Mouse (Mus musculus): ENCODE data around the gene Casp14. TPM values are rescaled to one million over a fixed set of nuclear protein-coding genes. Genes with fewer than 3 reads are reported as not detected.
A peak's percentile ranks its signal among the peaks of the same experiment; 100 is the strongest.

The Casp14 gene
- 0.15 and 0.18 TPM in 2 replicates for polyA plus RNA-seq (2016; fragmentation: Nextera tagmentation; extraction: Ambion mirVana)

DNA sequence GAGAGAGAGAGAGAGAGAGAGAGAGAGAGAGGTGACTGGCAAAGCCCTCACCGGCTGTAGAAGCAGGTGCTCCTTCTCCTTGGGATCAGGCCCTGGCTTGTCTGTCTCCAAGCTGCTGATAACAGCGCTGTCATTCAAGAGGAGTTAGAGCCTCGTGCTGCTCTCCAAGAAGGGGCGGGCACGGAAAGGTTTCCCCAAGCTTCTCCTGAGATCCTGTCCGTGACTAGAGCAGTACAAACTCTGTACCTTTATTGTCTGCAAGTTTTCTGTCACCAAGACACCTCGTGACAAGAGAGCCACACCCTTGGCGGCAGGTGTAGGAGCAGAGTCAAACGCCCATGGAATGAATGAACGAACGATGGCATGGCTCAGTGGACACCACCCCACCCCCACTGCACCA lies at the start of gene Casp14:
Gene Casp14 (minus strand): TSS at position 239 of the 400 bp plus-strand sequence.
- H3K4me3 ChIP-seq (replicated peaks) = no peak within 1 kb of the TSS
- H3K4me2 ChIP-seq = no peak within 1 kb of the TSS
- H3K4me1 ChIP-seq (replicated peaks) = no peaks in the 10 kb centered on the region
- H3K27me3 ChIP-seq = no peaks in the 10 kb centered on the region
- 59% methylated on average over 11 of the region's 11 CpGs for WGBS
- H3K9me3 ChIP-seq = no peaks in the 10 kb centered on the region
- no peak within 1 kb of the TSS for H3K9ac ChIP-seq (replicated peaks)
- no peaks in the 10 kb centered on the region for H3K36me3 ChIP-seq
- no peak for ATAC-seq (ENCODE audit: insufficient number of reproducible peaks, insufficient read depth, low FRiP score, low TSS enrichment, low read depth)
- no peak within 1 kb of the TSS for H3K27ac ChIP-seq

DNA sequence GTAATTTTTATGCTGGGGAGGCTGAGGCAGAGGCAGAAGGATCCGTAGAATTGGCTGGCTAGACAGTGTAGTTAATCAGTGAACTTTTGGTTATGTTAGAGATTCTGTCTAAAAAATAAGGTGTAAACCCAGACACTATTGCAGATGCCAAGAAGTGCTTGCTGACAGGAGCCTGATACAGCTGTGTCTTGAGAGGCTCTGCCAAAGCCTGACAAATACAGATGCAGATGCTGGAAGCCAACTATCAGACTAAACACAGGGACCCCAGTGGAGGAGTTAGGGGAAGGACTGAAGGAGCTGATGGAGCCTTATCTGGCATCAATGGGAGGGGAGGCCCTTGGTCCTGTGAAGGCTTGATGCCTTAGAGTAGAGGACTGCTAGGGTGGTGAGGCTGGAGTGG lies 47.5 kb upstream of the Casp14 start:
- H3K4me2 ChIP-seq = no peak overlapping the region
- H3K27ac ChIP-seq = no peak overlapping the region
- H3K9me3 ChIP-seq = peaks cover 8% of the 10 kb centered on the region; the same call in 1 of the 2 replicates
- H3K27me3 ChIP-seq = no peaks in the 10 kb centered on the region
- no peaks in the 10 kb centered on the region for H3K36me3 ChIP-seq
- H3K4me3 ChIP-seq (replicated peaks) = no peak overlapping the region
- no peak for ATAC-seq (ENCODE audit: insufficient number of reproducible peaks, insufficient read depth, low FRiP score, low TSS enrichment, low read depth)
- no peak overlapping the region for H3K9ac ChIP-seq (replicated peaks)
- no peaks in the 10 kb centered on the region for H3K4me1 ChIP-seq (replicated peaks)
- 81% methylated on average over 1 of the region's 1 CpGs for WGBS

DNA sequence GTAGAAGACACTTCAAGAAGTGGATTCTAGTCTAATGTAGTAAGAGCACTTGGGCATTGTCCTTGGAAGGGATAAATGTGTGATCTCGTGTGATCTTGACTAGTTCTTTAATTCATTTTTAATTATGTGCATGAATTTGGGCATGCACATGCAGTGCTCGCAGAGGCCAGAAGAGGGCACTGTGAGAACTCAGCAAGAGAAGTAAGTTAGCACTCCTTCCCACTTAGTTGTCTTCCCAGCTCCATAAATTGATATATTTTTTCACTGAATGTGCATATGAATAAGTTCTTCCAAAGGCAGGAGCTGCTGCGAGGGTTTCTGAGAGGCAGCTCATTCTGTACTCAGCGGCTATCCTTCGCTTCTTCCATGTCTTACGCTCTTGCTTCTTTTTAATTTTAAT lies 37.9 kb upstream of the Casp14 start:
- H3K4me1 ChIP-seq (replicated peaks) = peaks cover 3% of the 10 kb centered on the region; the same call in 1 of the 2 replicates
- H3K9me3 ChIP-seq = no peaks in the 10 kb centered on the region
- no peak for ATAC-seq (ENCODE audit: insufficient number of reproducible peaks, insufficient read depth, low FRiP score, low TSS enrichment, low read depth)
- 40% methylated on average over 6 of the region's 6 CpGs for WGBS
- no peak overlapping the region for H3K9ac ChIP-seq (replicated peaks)
- 0 out of 2 replicates have a peak, but pooled peaks cover 7% of the 10 kb centered on the region for H3K27me3 ChIP-seq
- no peak overlapping the region for H3K4me3 ChIP-seq (replicated peaks)
- no peak overlapping the region for H3K4me2 ChIP-seq
- no peak overlapping the region for H3K27ac ChIP-seq
- no peaks in the 10 kb centered on the region for H3K36me3 ChIP-seq

DNA sequence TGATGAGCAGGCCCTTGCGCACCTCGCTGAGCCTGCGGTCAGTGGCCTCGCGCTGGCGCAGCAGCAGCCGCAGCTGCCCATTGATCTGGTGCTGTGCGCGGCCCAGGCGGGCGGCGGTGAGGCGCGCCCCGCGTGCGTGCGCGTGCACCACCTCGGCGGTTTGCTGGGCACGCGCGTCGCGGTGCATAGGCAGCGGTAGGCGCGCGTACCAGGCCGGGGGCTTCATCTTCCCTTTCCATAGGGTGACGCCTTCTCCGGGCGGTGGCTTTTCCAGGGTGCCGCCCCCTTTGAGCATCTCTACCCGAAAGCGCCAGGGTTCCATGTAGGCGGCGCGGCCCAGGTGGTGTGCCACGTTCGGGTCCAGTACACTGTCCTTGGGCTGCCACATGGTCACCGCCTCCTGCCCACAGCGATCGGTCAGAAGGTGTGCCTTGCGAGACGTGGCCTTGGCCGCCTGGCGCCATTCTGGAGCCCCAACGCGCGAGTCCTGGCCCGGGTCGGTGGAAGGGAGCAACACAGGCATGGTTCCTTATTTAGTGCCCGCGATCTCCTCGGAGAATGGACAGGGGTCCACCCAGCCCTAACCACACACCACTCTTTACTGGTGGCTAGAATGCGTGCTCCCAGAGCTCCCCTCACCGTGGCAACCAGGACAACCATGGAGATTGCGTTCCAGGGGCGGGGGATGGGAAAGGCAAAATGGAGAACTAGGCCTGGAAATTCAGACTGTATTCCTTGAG lies 34.5 kb upstream of the Casp14 start, which contains the start of gene Ccdc105:
Gene Ccdc105 (minus strand): TSS at position 614 of the 740 bp plus-strand sequence.
- no peaks in the 10 kb centered on the region for H3K9me3 ChIP-seq
- peaks cover 18% of the 10 kb centered on the region for H3K27me3 ChIP-seq
- peak within 1 kb of the TSS; percentile 79 for H3K4me2 ChIP-seq
- peak within 1 kb of the TSS; percentile 56 for H3K4me3 ChIP-seq (replicated peaks)
- no peaks in the 10 kb centered on the region for H3K36me3 ChIP-seq
- H3K9ac ChIP-seq (replicated peaks) = peak within 1 kb of the TSS; percentile 67
- H3K27ac ChIP-seq = peak within 1 kb of the TSS; percentile 83
- 1% methylated on average over 61 of the region's 61 CpGs for WGBS
- H3K4me1 ChIP-seq (replicated peaks) = peaks cover 5% of the 10 kb centered on the region
- ATAC-seq (ENCODE audit: insufficient number of reproducible peaks, insufficient read depth, low FRiP score, low TSS enrichment, low read depth) = peak; percentile 92

DNA sequence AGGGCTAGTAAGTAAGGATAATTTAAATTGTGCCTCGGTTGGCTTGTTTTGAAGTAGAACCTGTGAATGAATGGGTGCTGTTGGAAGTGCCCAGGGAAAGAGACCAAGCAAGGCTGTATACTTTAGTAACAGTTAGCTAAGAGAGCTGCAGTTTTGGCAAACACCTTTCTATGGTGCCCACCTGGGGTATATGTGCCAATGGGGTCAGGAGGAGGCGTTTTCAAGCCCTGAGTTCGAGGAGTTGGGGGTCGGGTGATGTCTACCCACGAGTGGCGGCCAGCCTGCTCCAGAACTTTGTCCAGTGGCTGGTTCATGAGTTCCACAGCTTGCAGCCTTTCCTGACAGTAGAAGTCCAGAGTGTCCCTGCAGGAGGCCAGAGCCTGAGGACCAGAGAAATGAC lies 30.9 kb upstream of the Casp14 start:
- H3K36me3 ChIP-seq = no peaks in the 10 kb centered on the region
- ATAC-seq (ENCODE audit: insufficient number of reproducible peaks, insufficient read depth, low FRiP score, low TSS enrichment, low read depth) = no peak
- 92% methylated on average over 6 of the region's 6 CpGs for WGBS
- no peak overlapping the region for H3K4me3 ChIP-seq (replicated peaks)
- H3K27me3 ChIP-seq = peaks cover 18% of the 10 kb centered on the region
- H3K4me2 ChIP-seq = no peak overlapping the region
- H3K27ac ChIP-seq = no peak overlapping the region
- peaks cover 17% of the 10 kb centered on the region for H3K4me1 ChIP-seq (replicated peaks)
- no peak overlapping the region for H3K9ac ChIP-seq (replicated peaks)
- H3K9me3 ChIP-seq = no peaks in the 10 kb centered on the region

DNA sequence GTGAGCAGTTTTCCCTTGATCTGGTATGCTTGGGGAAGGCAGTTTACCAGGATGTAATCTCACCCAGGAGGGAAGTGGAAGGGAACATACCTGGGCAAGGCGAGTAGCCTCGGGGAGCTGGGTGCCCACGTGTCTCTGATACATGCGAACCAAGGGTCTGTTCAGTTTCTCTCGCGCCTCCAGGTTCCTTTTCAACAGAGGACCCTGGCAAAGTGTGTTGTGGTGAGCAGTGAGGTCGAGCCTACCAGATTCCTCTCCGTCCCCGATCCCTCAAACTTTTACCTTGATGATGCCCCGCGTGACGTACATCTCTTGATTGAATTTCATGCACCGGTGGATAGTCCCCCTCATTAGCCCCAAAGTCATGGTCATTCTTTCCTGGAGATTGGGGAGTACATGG lies 30.1 kb upstream of the Casp14 start:
- no peak for ATAC-seq (ENCODE audit: insufficient number of reproducible peaks, insufficient read depth, low FRiP score, low TSS enrichment, low read depth)
- Histone ChIP-seq H3K4me1 (replicated peaks) (peaks cover 17% of the 10 kb centered on the region), H3K4me3 (replicated peaks) (no peak overlapping the region), H3K27me3 (peaks cover 18% of the 10 kb centered on the region), H3K27ac (no peak overlapping the region), H3K4me2 (peak overlapping the region; percentile 65), H3K9me3 (no peaks in the 10 kb centered on the region), H3K9ac (replicated peaks) (no peak overlapping the region), H3K36me3 (no peaks in the 10 kb centered on the region)
- WGBS = 81% methylated on average over 13 of the region's 13 CpGs

DNA sequence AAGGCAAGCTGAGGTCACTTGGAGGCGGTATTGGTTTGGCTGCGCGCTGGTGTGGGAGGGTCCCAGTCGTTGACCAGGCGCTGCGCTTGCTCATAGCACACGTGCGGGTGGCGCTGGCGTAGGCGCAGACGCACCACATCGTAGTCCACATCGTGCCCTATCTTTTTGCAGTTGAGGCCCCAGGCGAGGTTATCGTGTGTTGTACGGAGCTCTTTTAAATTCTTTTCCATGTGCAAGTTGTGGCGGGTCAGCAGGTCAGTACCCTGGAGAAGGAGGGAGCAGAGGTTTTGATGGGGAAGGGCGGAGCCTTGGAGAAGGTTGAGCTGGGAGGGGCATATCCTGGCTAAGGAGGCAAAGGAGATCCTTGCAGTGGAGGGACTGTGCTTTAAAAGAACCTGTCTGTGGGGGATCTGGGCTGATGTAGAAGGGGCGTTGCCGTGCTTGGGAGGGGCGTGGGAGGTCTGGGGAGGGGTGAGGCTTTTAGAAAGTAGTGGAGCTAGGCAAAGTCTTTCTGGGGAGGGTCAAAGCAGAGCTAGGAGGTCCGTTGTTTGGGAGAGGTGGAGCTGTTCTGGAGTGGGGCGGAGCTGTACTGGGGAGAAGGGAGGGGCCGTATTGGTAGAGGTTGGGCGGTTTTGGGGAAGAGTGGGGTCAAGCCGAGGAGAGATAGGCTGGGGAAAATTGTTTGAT lies 29.1 kb upstream of the Casp14 start:
- Histone ChIP-seq H3K4me2 (peak overlapping the region; percentile 65), H3K36me3 (no peaks in the 10 kb centered on the region), H3K4me3 (replicated peaks) (peak overlapping the region; percentile 32), H3K27ac (0 out of 2 replicates have a peak overlapping the region, but pooled peaks have one; percentile 13), H3K9me3 (no peaks in the 10 kb centered on the region), H3K27me3 (peaks cover 18% of the 10 kb centered on the region), H3K9ac (replicated peaks) (0 out of 2 replicates have a peak overlapping the region, but pooled peaks have one; percentile 40), H3K4me1 (replicated peaks) (peaks cover 16% of the 10 kb centered on the region)
- WGBS = 1% methylated on average over 27 of the region's 27 CpGs
- peak; percentile 63 for ATAC-seq (ENCODE audit: insufficient number of reproducible peaks, insufficient read depth, low FRiP score, low TSS enrichment, low read depth)

DNA sequence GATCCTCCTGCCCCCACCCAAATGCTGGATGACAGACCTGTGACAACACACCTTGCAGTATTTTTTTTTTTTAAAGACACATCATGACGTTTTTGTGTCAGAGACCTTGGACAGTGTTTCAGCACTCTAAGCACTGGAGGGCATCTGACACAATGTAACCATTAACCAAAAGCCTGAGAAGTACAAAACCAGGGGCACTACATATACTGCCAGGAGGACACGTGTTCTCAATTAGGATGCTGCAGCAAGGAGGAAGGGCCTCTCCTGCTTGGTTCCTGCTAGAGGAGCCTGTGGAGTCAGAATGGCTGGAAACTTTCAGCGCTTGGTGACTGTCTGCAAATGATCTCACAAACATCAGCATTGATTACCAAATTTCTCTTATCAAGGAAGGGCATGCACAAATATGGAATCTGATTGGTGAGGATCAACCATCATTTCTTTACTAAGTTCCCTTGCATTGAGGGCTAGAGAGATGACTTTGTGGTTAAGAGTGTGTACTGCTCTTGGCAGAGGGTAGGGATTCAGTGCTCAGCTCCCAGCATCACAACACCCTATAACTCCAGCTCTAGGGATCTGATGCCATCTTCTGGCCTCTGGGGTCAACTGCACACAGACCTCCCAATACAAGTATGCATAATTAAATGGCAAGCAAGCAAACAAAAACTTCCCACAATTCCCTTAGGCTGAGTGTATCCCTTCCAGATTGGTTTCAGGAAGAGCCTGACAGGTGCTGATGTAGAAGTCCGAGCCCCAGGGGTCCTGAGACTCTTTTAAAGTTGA lies 27.5 kb upstream of the Casp14 start:
- 28% methylated on average over 4 of the region's 4 CpGs for WGBS
- H3K27ac ChIP-seq = no peak overlapping the region
- H3K9me3 ChIP-seq = no peaks in the 10 kb centered on the region

DNA sequence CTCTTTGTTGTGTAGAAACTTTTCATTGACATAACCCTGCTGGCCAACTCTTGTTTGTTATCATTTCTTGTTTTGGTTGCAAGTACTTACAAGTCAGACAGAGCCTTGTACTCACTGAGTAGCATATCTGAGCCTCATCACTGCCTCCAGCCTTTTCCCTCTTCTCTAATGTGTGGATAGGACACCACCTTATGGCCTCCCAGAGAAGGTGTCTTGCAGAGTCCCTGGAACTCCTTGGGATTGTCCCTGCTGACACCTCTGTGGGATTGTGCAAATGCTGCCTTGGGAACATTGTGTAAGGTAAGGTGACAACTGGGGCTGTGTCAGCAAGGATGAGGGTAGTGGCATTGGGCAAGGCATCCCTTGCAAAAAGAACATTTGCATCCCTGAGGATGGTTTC lies 25.6 kb upstream of the Casp14 start:
- Histone ChIP-seq H3K4me3 (replicated peaks) (no peak overlapping the region), H3K27ac (no peak overlapping the region), H3K27me3 (peaks cover 8% of the 10 kb centered on the region), H3K9ac (replicated peaks) (no peak overlapping the region), H3K4me1 (replicated peaks) (peaks cover 13% of the 10 kb centered on the region), H3K9me3 (no peaks in the 10 kb centered on the region), H3K4me2 (no peak overlapping the region), H3K36me3 (no peaks in the 10 kb centered on the region)
- ATAC-seq (ENCODE audit: insufficient number of reproducible peaks, insufficient read depth, low FRiP score, low TSS enrichment, low read depth) = no peak

More for the DNA sequence above, 27.5 kb upstream of the Casp14 start:
- Histone ChIP-seq H3K4me1 (replicated peaks) (peaks cover 13% of the 10 kb centered on the region), H3K9ac (replicated peaks) (no peak overlapping the region), H3K27me3 (peaks cover 12% of the 10 kb centered on the region), H3K36me3 (no peaks in the 10 kb centered on the region), H3K4me3 (replicated peaks) (no peak overlapping the region), H3K4me2 (no peak overlapping the region)
- no peak for ATAC-seq (ENCODE audit: insufficient number of reproducible peaks, insufficient read depth, low FRiP score, low TSS enrichment, low read depth)

DNA sequence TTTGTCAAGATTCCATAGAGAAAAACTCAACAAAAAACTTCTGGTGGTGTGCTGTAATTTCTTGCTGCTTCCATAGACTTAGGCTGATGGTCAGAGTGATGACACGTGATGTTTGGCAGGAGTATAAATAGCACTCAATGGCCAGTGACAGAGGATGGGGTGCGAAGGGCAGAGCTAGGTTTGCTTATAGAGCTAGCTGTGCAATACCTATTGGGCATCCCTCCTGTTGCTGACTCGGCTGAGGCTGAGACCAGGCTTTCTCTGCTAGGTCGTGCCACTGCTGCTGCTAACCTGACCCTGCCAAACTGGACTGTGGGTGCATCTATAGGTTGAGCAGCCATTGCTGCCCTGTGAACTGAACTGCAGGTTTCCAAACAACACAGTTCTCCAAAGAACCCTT lies 21.7 kb upstream of the Casp14 start:
- Histone ChIP-seq H3K27ac (no peak overlapping the region), H3K9me3 (0 out of 2 replicates have a peak, but pooled peaks cover 4% of the 10 kb centered on the region), H3K4me3 (replicated peaks) (no peak overlapping the region), H3K9ac (replicated peaks) (no peak overlapping the region), H3K27me3 (no peaks in the 10 kb centered on the region), H3K36me3 (no peaks in the 10 kb centered on the region), H3K4me1 (replicated peaks) (no peaks in the 10 kb centered on the region), H3K4me2 (no peak overlapping the region)
- 84% methylated on average over 4 of the region's 4 CpGs for WGBS
- ATAC-seq (ENCODE audit: insufficient number of reproducible peaks, insufficient read depth, low FRiP score, low TSS enrichment, low read depth) = no peak

DNA sequence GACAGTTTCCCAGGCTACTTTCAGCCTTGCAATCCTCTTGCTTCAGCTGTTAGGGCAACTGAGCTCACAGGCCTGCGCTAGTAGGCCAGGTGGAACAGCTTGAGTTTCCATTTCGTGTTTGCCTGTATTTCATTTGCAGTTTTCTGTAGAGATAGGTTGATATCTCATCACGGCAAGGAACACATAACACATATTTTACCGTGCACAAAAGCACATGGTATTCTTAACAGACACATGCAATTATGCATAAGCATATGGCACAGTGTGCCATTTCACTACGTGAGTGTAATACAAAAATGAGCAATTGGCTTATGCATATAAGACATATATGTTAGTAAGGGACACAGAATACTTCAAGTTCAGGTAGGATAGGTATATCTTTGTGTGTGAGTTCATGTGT lies 9.8 kb upstream of the Casp14 start:
- no peaks in the 10 kb centered on the region for H3K36me3 ChIP-seq
- 77% methylated on average over 5 of the region's 5 CpGs for WGBS
- no peak overlapping the region for H3K27ac ChIP-seq
- H3K9me3 ChIP-seq = no peaks in the 10 kb centered on the region
- 0 out of 2 replicates have a peak, but pooled peaks cover 4% of the 10 kb centered on the region for H3K4me1 ChIP-seq (replicated peaks)
- no peaks in the 10 kb centered on the region for H3K27me3 ChIP-seq
- no peak overlapping the region for H3K4me3 ChIP-seq (replicated peaks)
- ATAC-seq (ENCODE audit: insufficient number of reproducible peaks, insufficient read depth, low FRiP score, low TSS enrichment, low read depth) = no peak
- H3K4me2 ChIP-seq = no peak overlapping the region
- no peak overlapping the region for H3K9ac ChIP-seq (replicated peaks)
